Mouse (Mus musculus): ENCODE results near the gene Gm49321.

The Gm49321 gene

GRCm38 (mm10) chr12:73948415-73948814, 11.0 kb downstream of the Gm49321 start:
- in situ Hi-C loops (cut with MboI, MseI), result no loop called here

GRCm38 (mm10) chr12:73949318-73950058, 12.0 kb downstream of the Gm49321 start:
- in situ Hi-C loops (cut with MboI, MseI), result no loop called here

- in situ Hi-C loops (cut with MboI, MseI), result no loop called here
Measured at GRCm38 (mm10) chr12:73952879-73953278, 15.4 kb downstream of the Gm49321 start.

- in situ Hi-C loops (cut with MboI, MseI), result no loop called here
Measured at GRCm38 (mm10) chr12:73953420-73954186, 16.1 kb downstream of the Gm49321 start.

- in situ Hi-C loops (cut with MboI, MseI), result no loop called here
Measured at GRCm38 (mm10) chr12:73954785-73955184, 17.3 kb downstream of the Gm49321 start.

- in situ Hi-C loops (cut with MboI, MseI), result no loop called here
Measured at GRCm38 (mm10) chr12:73957676-73958075, 20.2 kb downstream of the Gm49321 start.

- in situ Hi-C loops (cut with MboI, MseI), result no loop called here
Measured at GRCm38 (mm10) chr12:73958830-73959229, 21.4 kb downstream of the Gm49321 start.

GRCm38 (mm10) chr12:73964291-73965281, 27.1 kb downstream of the Gm49321 start, which contains the start of gene Snapc1:
TSS of gene Snapc1 (plus strand) at chr12:73964481.
- in situ Hi-C loops (cut with MboI, MseI), result loop anchor here in 1 of 2 experiments (5.0 kb wide), 1 partner anchor 407 kb away; no protein-coding TSS in a partner anchor

- in situ Hi-C loops (cut with MboI, MseI), result loop anchor here in 1 of 2 experiments (5.0 kb wide), 1 partner anchor 412 kb away; no protein-coding TSS in a partner anchor
Measured at GRCm38 (mm10) chr12:73969142-73969541, 31.7 kb downstream of the Gm49321 start.

GRCm38 (mm10) chr12:73974584-73974983, 37.1 kb downstream of the Gm49321 start:
- in situ Hi-C loops (cut with MboI, MseI), result no loop called here

- in situ Hi-C loops (cut with MboI, MseI), result loop anchor here (25.0 kb wide), 2 partner anchors 766 to 941 kb away; no protein-coding TSS in a partner anchor
Measured at GRCm38 (mm10) chr12:73978144-73978543, 40.7 kb downstream of the Gm49321 start.

GRCm38 (mm10) chr12:73979667-73980066, 42.2 kb downstream of the Gm49321 start:
- in situ Hi-C loops (cut with MboI, MseI), result loop anchor here (25.0 kb wide), 2 partner anchors 767 to 942 kb away; no protein-coding TSS in a partner anchor

- in situ Hi-C loops (cut with MboI, MseI), result loop anchor here (25.0 kb wide), 2 partner anchors 770 to 945 kb away; no protein-coding TSS in a partner anchor
Measured at GRCm38 (mm10) chr12:73982533-73982932, 45.1 kb downstream of the Gm49321 start.

- in situ Hi-C loops (cut with MboI, MseI), result loop anchor here (25.0 kb wide), 2 partner anchors 774 to 949 kb away; no protein-coding TSS in a partner anchor
Measured at GRCm38 (mm10) chr12:73986299-73986698, 48.8 kb downstream of the Gm49321 start.

GRCm38 (mm10) chr12:73988393-73989008, 51.0 kb downstream of the Gm49321 start:
- in situ Hi-C loops (cut with MboI, MseI), result loop anchor here (25.0 kb wide), 2 partner anchors 776 to 951 kb away; no protein-coding TSS in a partner anchor

GRCm38 (mm10) chr12:73989594-73989993, 52.1 kb downstream of the Gm49321 start:
- in situ Hi-C loops (cut with MboI, MseI), result loop anchor here (25.0 kb wide), 2 partner anchors 777 to 952 kb away; no protein-coding TSS in a partner anchor

GRCm38 (mm10) chr12:73996906-73997296, 59.4 kb downstream of the Gm49321 start:
- in situ Hi-C loops (cut with MboI, MseI), result loop anchor here (25.0 kb wide), 2 partner anchors 785 to 960 kb away; no protein-coding TSS in a partner anchor

- in situ Hi-C loops (cut with MboI, MseI), result loop anchor here (25.0 kb wide), 2 partner anchors 785 to 960 kb away; no protein-coding TSS in a partner anchor
Measured at GRCm38 (mm10) chr12:73997297-73998127, 60.1 kb downstream of the Gm49321 start, which contains the start of gene Syt16. TSS of gene Syt16 (plus strand) at chr12:73997661.

- in situ Hi-C loops (cut with MboI, MseI), result loop anchor here (25.0 kb wide), 2 partner anchors 786 to 961 kb away; no protein-coding TSS in a partner anchor
Measured at GRCm38 (mm10) chr12:73998128-73998456, 60.6 kb downstream of the Gm49321 start.

Measured in T-helper 17 cell (primary cell).